Mouse (Mus musculus): ENCODE data around the gene Mapkapk3. TPM values are rescaled to one million over a fixed set of nuclear protein-coding genes. Genes with fewer than 3 reads are reported as not detected.
A peak's percentile ranks its signal among the peaks of the same experiment; 100 is the strongest.

Mapkapk3 gene
- polyA plus RNA-seq, 1 experiment from 2014 or later = 2.0 TPM

GRCm38 (mm10) chr9:107271177-107271938, 18.3 kb downstream of the Mapkapk3 start:
- no peak overlapping the region for H3K4me3 ChIP-seq
- WGBS = 79% methylated on average over 7 of the region's 7 CpGs
- H3K4me2 ChIP-seq = no peak overlapping the region
- ATAC-seq = no peak
- no peak overlapping the region for H3K27ac ChIP-seq
- no peaks in the 10 kb centered on the region for H3K9me3 ChIP-seq (replicated peaks)
- H3K36me3 ChIP-seq (ENCODE audit: poor library complexity, severe bottlenecking) = no peaks in the 10 kb centered on the region
- H3K9ac ChIP-seq = no peak overlapping the region
- no peaks in the 10 kb centered on the region for H3K27me3 ChIP-seq
- no peaks in the 10 kb centered on the region; the same call in 1 of the 2 replicates for H3K4me1 ChIP-seq

GRCm38 (mm10) chr9:107269772-107270171, 19.9 kb downstream of the Mapkapk3 start:
- ATAC-seq = no peak
- H3K9me3 ChIP-seq (replicated peaks) = no peaks in the 10 kb centered on the region
- no peak overlapping the region for H3K4me2 ChIP-seq
- no peaks in the 10 kb centered on the region; the same call in 1 of the 2 replicates for H3K4me1 ChIP-seq
- no peak overlapping the region for H3K27ac ChIP-seq
- no peak overlapping the region for H3K9ac ChIP-seq
- H3K27me3 ChIP-seq = no peaks in the 10 kb centered on the region
- no peak overlapping the region for H3K4me3 ChIP-seq
- no peaks in the 10 kb centered on the region for H3K36me3 ChIP-seq (ENCODE audit: poor library complexity, severe bottlenecking)
- 100% methylated on average over 1 of the region's 1 CpGs for WGBS

GRCm38 (mm10) chr9:107267721-107268402, 21.8 kb downstream of the Mapkapk3 start:
- H3K4me3 ChIP-seq = no peak overlapping the region
- H3K4me1 ChIP-seq = no peaks in the 10 kb centered on the region
- H3K27me3 ChIP-seq = no peaks in the 10 kb centered on the region
- no peak overlapping the region for H3K27ac ChIP-seq
- H3K36me3 ChIP-seq (ENCODE audit: poor library complexity, severe bottlenecking) = no peaks in the 10 kb centered on the region
- 66% methylated on average over 4 of the region's 4 CpGs for WGBS
- H3K4me2 ChIP-seq = no peak overlapping the region
- no peak for ATAC-seq
- H3K9ac ChIP-seq = no peak overlapping the region
- no peaks in the 10 kb centered on the region for H3K9me3 ChIP-seq (replicated peaks)

- H3K9me3 ChIP-seq (replicated peaks) = no peaks in the 10 kb centered on the region
- ATAC-seq = no peak
- H3K9ac ChIP-seq = no peak overlapping the region
- H3K36me3 ChIP-seq (ENCODE audit: poor library complexity, severe bottlenecking) = no peaks in the 10 kb centered on the region
- no peak overlapping the region for H3K27ac ChIP-seq
- no peaks in the 10 kb centered on the region for H3K27me3 ChIP-seq
- no peak overlapping the region for H3K4me2 ChIP-seq
- no peaks in the 10 kb centered on the region; the same call in 1 of the 2 replicates for H3K4me1 ChIP-seq
- WGBS = 81% methylated on average over 1 of the region's 1 CpGs
- no peak overlapping the region for H3K4me3 ChIP-seq
Measured at GRCm38 (mm10) chr9:107267028-107267427, 22.6 kb downstream of the Mapkapk3 start.

GRCm38 (mm10) chr9:107264731-107265130, 24.9 kb downstream of the Mapkapk3 start:
- ATAC-seq = no peak
- no peaks in the 10 kb centered on the region for H3K27me3 ChIP-seq
- peaks cover 8% of the 10 kb centered on the region; the same call in 1 of the 2 replicates for H3K4me1 ChIP-seq
- H3K36me3 ChIP-seq (ENCODE audit: poor library complexity, severe bottlenecking) = no peaks in the 10 kb centered on the region
- H3K4me2 ChIP-seq = no peak overlapping the region
- H3K4me3 ChIP-seq = no peak overlapping the region
- no peak overlapping the region for H3K27ac ChIP-seq
- H3K9me3 ChIP-seq (replicated peaks) = no peaks in the 10 kb centered on the region
- 74% methylated on average over 3 of the region's 3 CpGs for WGBS
- H3K9ac ChIP-seq = no peak overlapping the region

- no peak overlapping the region for H3K4me3 ChIP-seq
- WGBS = 88% methylated on average over 5 of the region's 5 CpGs
- no peak for ATAC-seq
- H3K4me2 ChIP-seq = no peak overlapping the region
- H3K9me3 ChIP-seq (replicated peaks) = no peaks in the 10 kb centered on the region
- H3K27me3 ChIP-seq = no peaks in the 10 kb centered on the region
- no peak overlapping the region for H3K27ac ChIP-seq
- peaks cover 13% of the 10 kb centered on the region; the same call in 1 of the 2 replicates for H3K4me1 ChIP-seq
- H3K9ac ChIP-seq = no peak overlapping the region
- no peaks in the 10 kb centered on the region for H3K36me3 ChIP-seq (ENCODE audit: poor library complexity, severe bottlenecking)
Measured at GRCm38 (mm10) chr9:107263912-107264311, 25.8 kb downstream of the Mapkapk3 start.

- Histone ChIP-seq H3K4me1 (peaks cover 19% of the 10 kb centered on the region; the same call in 1 of the 2 replicates), H3K27ac (no peak overlapping the region), H3K9me3 (replicated peaks) (no peaks in the 10 kb centered on the region), H3K4me3 (no peak overlapping the region), H3K27me3 (no peaks in the 10 kb centered on the region), H3K36me3 (ENCODE audit: poor library complexity, severe bottlenecking) (no peaks in the 10 kb centered on the region), H3K9ac (no peak overlapping the region), H3K4me2 (no peak overlapping the region)
- WGBS = 75% methylated on average over 7 of the region's 7 CpGs
- no peak for ATAC-seq
Measured at GRCm38 (mm10) chr9:107262375-107262774, 27.3 kb downstream of the Mapkapk3 start.

GRCm38 (mm10) chr9:107261792-107262191, 27.9 kb downstream of the Mapkapk3 start:
- Histone ChIP-seq H3K4me1 (peaks cover 19% of the 10 kb centered on the region; the same call in 1 of the 2 replicates), H3K9me3 (replicated peaks) (no peaks in the 10 kb centered on the region), H3K27ac (no peak overlapping the region), H3K4me2 (no peak overlapping the region), H3K9ac (no peak overlapping the region), H3K27me3 (no peaks in the 10 kb centered on the region), H3K36me3 (ENCODE audit: poor library complexity, severe bottlenecking) (no peaks in the 10 kb centered on the region), H3K4me3 (no peak overlapping the region)
- no peak for ATAC-seq
- 88% methylated on average over 6 of the region's 6 CpGs for WGBS

- Histone ChIP-seq H3K27me3 (no peaks in the 10 kb centered on the region), H3K9me3 (replicated peaks) (no peaks in the 10 kb centered on the region), H3K9ac (no peak overlapping the region), H3K27ac (no peak overlapping the region), H3K4me1 (peaks cover 23% of the 10 kb centered on the region; the same call in 1 of the 2 replicates), H3K4me3 (no peak overlapping the region), H3K36me3 (ENCODE audit: poor library complexity, severe bottlenecking) (no peaks in the 10 kb centered on the region), H3K4me2 (no peak overlapping the region)
- no peak for ATAC-seq
- 61% methylated on average over 8 of the region's 8 CpGs for WGBS
Measured at GRCm38 (mm10) chr9:107260836-107261235, 28.8 kb downstream of the Mapkapk3 start.

- Histone ChIP-seq H3K36me3 (ENCODE audit: poor library complexity, severe bottlenecking) (no peaks in the 10 kb centered on the region), H3K9ac (no peak overlapping the region), H3K27ac (no peak overlapping the region), H3K4me2 (no peak overlapping the region), H3K27me3 (no peaks in the 10 kb centered on the region), H3K9me3 (replicated peaks) (no peaks in the 10 kb centered on the region), H3K4me1 (peaks cover 27% of the 10 kb centered on the region), H3K4me3 (no peak overlapping the region)
- WGBS = 69% methylated on average over 2 of the region's 2 CpGs
- ATAC-seq = no peak
Measured at GRCm38 (mm10) chr9:107260429-107260828, 29.2 kb downstream of the Mapkapk3 start.

- Histone ChIP-seq H3K4me2 (no peak overlapping the region), H3K36me3 (ENCODE audit: poor library complexity, severe bottlenecking) (no peaks in the 10 kb centered on the region), H3K4me1 (peaks cover 35% of the 10 kb centered on the region), H3K27me3 (no peaks in the 10 kb centered on the region), H3K27ac (no peak overlapping the region; the same call in 1 of the 2 replicates), H3K9ac (no peak overlapping the region), H3K4me3 (no peak overlapping the region), H3K9me3 (replicated peaks) (no peaks in the 10 kb centered on the region)
- ATAC-seq = no peak
- 67% methylated on average over 6 of the region's 6 CpGs for WGBS
Measured at GRCm38 (mm10) chr9:107259571-107259970, 30.1 kb downstream of the Mapkapk3 start.

GRCm38 (mm10) chr9:107255596-107255995, 34.1 kb downstream of the Mapkapk3 start:
- no peak overlapping the region for H3K9ac ChIP-seq
- no peaks in the 10 kb centered on the region for H3K9me3 ChIP-seq (replicated peaks)
- WGBS = 33% methylated on average over 3 of the region's 3 CpGs
- peaks cover 63% of the 10 kb centered on the region for H3K4me1 ChIP-seq
- H3K27ac ChIP-seq = peak overlapping the region; percentile 59
- H3K4me3 ChIP-seq = no peak overlapping the region
- ATAC-seq = no peak
- no peaks in the 10 kb centered on the region for H3K36me3 ChIP-seq (ENCODE audit: poor library complexity, severe bottlenecking)
- no peaks in the 10 kb centered on the region for H3K27me3 ChIP-seq
- no peak overlapping the region for H3K4me2 ChIP-seq

Measured in forebrain, embryonic 13.5 days (tissue).